Mouse (Mus musculus) bone marrow, adult 2 months (tissue): ENCODE measurements around the gene Ppard.

Experiments used
- CTCF ChIP-seq: fragments of 200-500 bp; IDR thresholded peaks from 2 replicates; pipeline ENCODE4 v1.5.1; 2011; ENCODE audit warnings: low read length, control low read depth; ENCODE audit not compliant: control insufficient read depth, insufficient read depth
- POLR2A ChIP-seq: fragments of 200-500 bp; IDR thresholded peaks from 2 replicates; pipeline ENCODE4 v1.6.1; 2011; ENCODE audit warnings: low read depth, mild to moderate bottlenecking, control low read depth, low read length, borderline replicate concordance; ENCODE audit not compliant: control insufficient read depth

GRCm38 (mm10) chr17:28348211-28348610, 115.7 kb downstream of the Ppard start:
- TF ChIP-seq CTCF (no peak), POLR2A (no peak)
